Mouse (Mus musculus): ENCODE measurements around the gene Tex11. TPM values are rescaled to one million over a fixed set of nuclear protein-coding genes. Genes with fewer than 3 reads are reported as not detected.

The Tex11 gene
- polyA plus RNA-seq, 1 experiment from 2014 or later: 0.05 TPM

DNA sequence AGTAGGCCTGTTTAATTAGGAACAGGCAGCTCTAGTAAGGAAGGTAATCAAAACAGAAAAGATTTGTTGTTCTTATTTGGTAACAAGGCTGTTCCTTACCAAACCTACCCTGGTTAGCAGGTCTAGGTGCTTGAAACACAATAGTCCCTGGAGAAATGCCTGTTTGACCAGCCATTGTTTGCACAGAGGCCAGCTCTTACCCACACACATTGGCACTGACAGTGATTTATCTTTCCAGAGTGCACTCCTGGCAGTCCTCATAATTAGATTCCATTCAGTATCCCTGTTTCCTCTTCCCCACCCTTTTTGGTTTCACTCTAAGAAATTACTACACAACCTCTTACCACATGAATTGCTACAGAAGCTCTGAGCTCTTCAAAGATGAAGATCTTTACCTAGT is 220.3 kb downstream of the Tex11 start:
- Histone ChIP-seq H3K4me2 (replicated peaks; ENCODE audit: low read depth) (no peak overlapping the region), H3K4me3 (ENCODE audit: low read depth, low read length) (no peak overlapping the region), H3K27ac (ENCODE audit: low read depth, low read length) (no peak overlapping the region), H3K27me3 (replicated peaks; ENCODE audit: control insufficient read depth, insufficient read depth, low read length) (no peaks in the 10 kb centered on the region), H3K36me3 (ENCODE audit: control insufficient read depth, insufficient read depth) (no peaks in the 10 kb centered on the region), H3K4me1 (replicated peaks; ENCODE audit: control insufficient read depth, insufficient read depth, low read length) (no peaks in the 10 kb centered on the region), H3K9ac (ENCODE audit: low read depth, low read length) (no peak overlapping the region), H3K9me3 (ENCODE audit: control insufficient read depth) (no peaks in the 10 kb centered on the region)
- no peak for ATAC-seq
- no peak for TF ChIP-seq CTCF (IDR thresholded peaks at IDR 0.05; ENCODE audit: low read depth)

DNA sequence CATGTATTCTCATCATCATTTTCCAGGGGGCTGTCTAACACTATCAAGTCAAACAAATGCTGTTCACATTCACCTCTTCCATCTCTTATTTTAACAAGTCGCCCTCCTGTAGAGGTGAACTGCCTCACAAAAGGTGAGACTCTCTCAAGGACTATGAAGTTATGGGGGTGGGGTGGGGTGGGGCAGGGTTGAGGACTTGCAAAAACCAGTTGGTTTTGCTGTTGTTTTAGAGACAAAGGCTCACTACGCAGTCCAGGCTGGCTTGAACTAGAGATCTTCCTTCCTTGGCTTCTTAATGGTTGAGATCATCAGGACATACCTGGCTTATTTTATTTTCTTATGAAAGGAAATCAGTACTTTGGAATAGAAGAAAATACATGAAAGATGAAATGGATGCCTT is 226.7 kb downstream of the Tex11 start:
- no peak for ATAC-seq
- Histone ChIP-seq H3K36me3 (ENCODE audit: control insufficient read depth, insufficient read depth) (no peaks in the 10 kb centered on the region), H3K9ac (ENCODE audit: low read depth, low read length) (no peak overlapping the region), H3K4me1 (replicated peaks; ENCODE audit: control insufficient read depth, insufficient read depth, low read length) (no peaks in the 10 kb centered on the region), H3K9me3 (ENCODE audit: control insufficient read depth) (no peaks in the 10 kb centered on the region), H3K27ac (ENCODE audit: low read depth, low read length) (no peak overlapping the region), H3K4me2 (replicated peaks; ENCODE audit: low read depth) (no peak overlapping the region), H3K27me3 (replicated peaks; ENCODE audit: control insufficient read depth, insufficient read depth, low read length) (no peaks in the 10 kb centered on the region), H3K4me3 (ENCODE audit: low read depth, low read length) (no peak overlapping the region)
- WGBS: 73% methylated on average over 2 of the region's 2 CpGs
- TF ChIP-seq CTCF (IDR thresholded peaks at IDR 0.05; ENCODE audit: low read depth): no peak

DNA sequence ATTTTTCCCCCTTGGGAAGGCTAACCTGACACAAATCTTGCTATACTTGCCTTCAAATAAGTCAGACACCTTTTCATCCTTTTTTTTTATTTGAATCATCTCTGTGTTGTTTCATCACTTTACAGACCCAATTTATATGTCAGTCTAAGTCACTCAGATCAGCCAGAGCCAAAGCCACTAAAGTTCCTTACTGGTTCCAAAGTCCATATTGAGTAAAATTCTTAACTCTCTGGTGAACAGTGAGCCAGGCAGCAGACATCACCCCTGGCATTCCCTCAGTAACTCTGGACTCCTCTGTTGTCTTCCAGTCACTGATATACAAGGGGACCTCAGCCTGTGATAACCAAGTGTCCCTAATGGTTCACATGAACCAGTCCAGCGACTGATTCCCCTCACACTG is 233.9 kb downstream of the Tex11 start:
- Histone ChIP-seq H3K9me3 (ENCODE audit: control insufficient read depth) (no peaks in the 10 kb centered on the region), H3K4me3 (ENCODE audit: low read depth, low read length) (no peak overlapping the region), H3K4me1 (replicated peaks; ENCODE audit: control insufficient read depth, insufficient read depth, low read length) (no peaks in the 10 kb centered on the region), H3K27ac (ENCODE audit: low read depth, low read length) (no peak overlapping the region), H3K9ac (ENCODE audit: low read depth, low read length) (no peak overlapping the region), H3K4me2 (replicated peaks; ENCODE audit: low read depth) (no peak overlapping the region), H3K27me3 (replicated peaks; ENCODE audit: control insufficient read depth, insufficient read depth, low read length) (no peaks in the 10 kb centered on the region), H3K36me3 (ENCODE audit: control insufficient read depth, insufficient read depth) (no peaks in the 10 kb centered on the region)
- no peak for TF ChIP-seq CTCF (IDR thresholded peaks at IDR 0.05; ENCODE audit: low read depth)
- WGBS: 46% methylated on average over 1 of the region's 1 CpGs
- peak; percentile 73 for ATAC-seq

DNA sequence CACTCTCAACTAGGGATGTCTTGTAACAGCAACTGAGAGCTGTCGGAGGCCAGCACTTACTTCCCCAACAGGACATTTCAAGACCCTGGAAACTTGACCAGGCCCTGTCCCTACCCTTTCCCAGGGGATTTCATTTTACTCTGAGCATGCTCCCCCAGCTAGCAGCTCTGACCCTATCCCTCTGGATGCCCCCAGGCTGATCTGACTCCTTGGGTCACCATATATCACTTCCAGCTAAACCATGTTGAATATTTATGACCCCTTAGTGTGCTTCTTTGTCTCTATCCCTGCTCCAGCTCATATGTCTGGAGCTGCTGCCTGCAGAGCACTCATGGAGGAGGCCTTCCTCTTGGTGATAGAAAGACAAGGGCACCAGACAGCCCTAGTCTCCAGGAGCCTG is 238.3 kb downstream of the Tex11 start:
- Histone ChIP-seq H3K27me3 (replicated peaks; ENCODE audit: control insufficient read depth, insufficient read depth, low read length) (no peaks in the 10 kb centered on the region), H3K27ac (ENCODE audit: low read depth, low read length) (no peak overlapping the region), H3K9me3 (ENCODE audit: control insufficient read depth) (no peaks in the 10 kb centered on the region), H3K4me1 (replicated peaks; ENCODE audit: control insufficient read depth, insufficient read depth, low read length) (no peaks in the 10 kb centered on the region), H3K36me3 (ENCODE audit: control insufficient read depth, insufficient read depth) (peaks cover 3% of the 10 kb centered on the region; the same call in 1 of the 2 replicates), H3K9ac (ENCODE audit: low read depth, low read length) (no peak overlapping the region), H3K4me3 (ENCODE audit: low read depth, low read length) (no peak overlapping the region), H3K4me2 (replicated peaks; ENCODE audit: low read depth) (no peak overlapping the region)
- 80% methylated on average over 1 of the region's 1 CpGs for WGBS
- no peak for TF ChIP-seq CTCF (IDR thresholded peaks at IDR 0.05; ENCODE audit: low read depth)
- ATAC-seq: no peak

DNA sequence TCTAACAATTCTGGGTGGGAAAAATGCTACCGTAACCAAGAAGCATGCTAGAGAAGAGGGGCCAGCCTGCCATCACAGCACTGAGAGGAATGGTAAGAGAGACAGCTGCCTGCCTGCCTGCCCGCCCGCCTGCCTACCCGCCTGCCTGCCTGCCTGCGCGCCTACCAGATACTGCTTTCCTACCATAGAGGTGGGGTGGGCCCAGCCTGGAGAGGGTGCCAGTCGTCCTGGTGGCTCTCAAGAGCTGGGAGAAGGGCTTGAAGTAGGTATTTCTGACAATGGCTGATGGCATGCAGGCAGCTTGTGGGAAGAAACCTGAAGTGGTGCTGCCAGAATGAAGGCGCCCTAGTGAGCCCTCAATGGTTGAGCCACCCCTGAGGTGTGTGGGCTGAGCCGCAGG is 240.8 kb downstream of the Tex11 start:
- Histone ChIP-seq H3K36me3 (ENCODE audit: control insufficient read depth, insufficient read depth) (peaks cover 3% of the 10 kb centered on the region; the same call in 1 of the 2 replicates), H3K4me2 (replicated peaks; ENCODE audit: low read depth) (no peak overlapping the region), H3K27ac (ENCODE audit: low read depth, low read length) (no peak overlapping the region), H3K4me3 (ENCODE audit: low read depth, low read length) (no peak overlapping the region), H3K9me3 (ENCODE audit: control insufficient read depth) (no peaks in the 10 kb centered on the region), H3K4me1 (replicated peaks; ENCODE audit: control insufficient read depth, insufficient read depth, low read length) (no peaks in the 10 kb centered on the region), H3K9ac (ENCODE audit: low read depth, low read length) (no peak overlapping the region), H3K27me3 (replicated peaks; ENCODE audit: control insufficient read depth, insufficient read depth, low read length) (no peaks in the 10 kb centered on the region)
- 89% methylated on average over 9 of the region's 9 CpGs for WGBS
- no peak for TF ChIP-seq CTCF (IDR thresholded peaks at IDR 0.05; ENCODE audit: low read depth)
- ATAC-seq: no peak

DNA sequence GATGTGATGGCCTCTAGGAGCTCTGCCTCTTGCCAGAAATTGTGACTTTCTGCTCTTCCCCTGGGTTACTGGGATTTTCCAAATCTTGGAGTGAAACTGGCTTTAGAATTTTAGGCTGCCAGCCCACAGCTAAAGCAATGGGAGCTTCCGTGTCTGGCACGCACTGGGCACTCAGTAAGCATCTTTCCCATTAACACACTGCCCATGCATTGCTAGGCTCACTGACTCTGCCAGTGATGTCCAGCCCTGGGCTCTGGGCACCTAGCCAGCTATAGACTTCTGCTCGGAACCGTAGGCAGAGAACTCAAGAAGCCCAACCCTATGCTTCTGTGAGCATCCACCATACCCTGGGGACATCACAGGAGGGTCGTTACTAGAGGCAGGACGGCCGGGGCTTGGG is 243.7 kb downstream of the Tex11 start:
- Histone ChIP-seq H3K4me2 (replicated peaks; ENCODE audit: low read depth) (no peak overlapping the region), H3K4me1 (replicated peaks; ENCODE audit: control insufficient read depth, insufficient read depth, low read length) (no peaks in the 10 kb centered on the region), H3K27ac (ENCODE audit: low read depth, low read length) (no peak overlapping the region), H3K27me3 (replicated peaks; ENCODE audit: control insufficient read depth, insufficient read depth, low read length) (no peaks in the 10 kb centered on the region), H3K4me3 (ENCODE audit: low read depth, low read length) (no peak overlapping the region), H3K9ac (ENCODE audit: low read depth, low read length) (no peak overlapping the region), H3K36me3 (ENCODE audit: control insufficient read depth, insufficient read depth) (peaks cover 14% of the 10 kb centered on the region; the same call in 1 of the 2 replicates), H3K9me3 (ENCODE audit: control insufficient read depth) (no peaks in the 10 kb centered on the region)
- ATAC-seq: no peak
- no peak for TF ChIP-seq CTCF (IDR thresholded peaks at IDR 0.05; ENCODE audit: low read depth)
- WGBS: 91% methylated on average over 7 of the region's 7 CpGs

DNA sequence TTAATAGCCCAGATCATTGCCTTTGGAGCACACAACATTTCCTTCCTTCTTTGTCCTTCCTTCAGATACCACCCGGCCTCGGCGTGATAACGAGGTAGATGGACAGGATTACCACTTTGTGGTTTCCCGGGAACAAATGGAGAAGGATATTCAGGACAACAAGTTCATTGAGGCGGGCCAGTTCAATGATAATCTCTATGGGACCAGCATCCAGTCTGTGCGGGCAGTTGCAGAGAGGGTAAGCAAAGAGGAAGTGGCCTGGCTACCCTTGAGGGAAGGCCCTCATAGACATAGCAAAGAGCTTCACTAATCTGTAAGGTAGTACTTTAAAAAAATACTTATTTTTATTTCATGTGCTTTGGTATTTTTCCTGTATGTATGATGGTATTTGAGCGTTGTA is 245.3 kb downstream of the Tex11 start:
- no peaks in the 10 kb centered on the region for H3K9me3 ChIP-seq (ENCODE audit: control insufficient read depth)
- no peak overlapping the region for H3K4me3 ChIP-seq (ENCODE audit: low read depth, low read length)
- no peaks in the 10 kb centered on the region for H3K27me3 ChIP-seq (replicated peaks; ENCODE audit: control insufficient read depth, insufficient read depth, low read length)
- no peak overlapping the region for H3K4me2 ChIP-seq (replicated peaks; ENCODE audit: low read depth)
- H3K36me3 ChIP-seq (ENCODE audit: control insufficient read depth, insufficient read depth): peaks cover 14% of the 10 kb centered on the region; the same call in 1 of the 2 replicates
- 96% methylated on average over 8 of the region's 8 CpGs for WGBS
- no peak overlapping the region for H3K27ac ChIP-seq (ENCODE audit: low read depth, low read length)
- no peaks in the 10 kb centered on the region for H3K4me1 ChIP-seq (replicated peaks; ENCODE audit: control insufficient read depth, insufficient read depth, low read length)
- no peak for ATAC-seq
- no peak for TF ChIP-seq CTCF (IDR thresholded peaks at IDR 0.05; ENCODE audit: low read depth)
- H3K9ac ChIP-seq (ENCODE audit: low read depth, low read length): no peak overlapping the region

Measured in intestine, postnatal 0 days (tissue).